Mouse (Mus musculus): ENCODE measurements around the gene C2cd3. TPM values are rescaled to one million over a fixed set of nuclear protein-coding genes. Genes with fewer than 3 reads are reported as not detected.

Gene C2cd3
- polyA plus RNA-seq, 1 experiment from 2014 or later, result 13.1 TPM

- H3K4me1 ChIP-seq, result no peaks in the 10 kb centered on the region
- 79% methylated on average over 4 of the region's 4 CpGs for WGBS
- H3K36me3 ChIP-seq, result peaks cover 91% of the 10 kb centered on the region
- no peak for ATAC-seq (ENCODE audit: extremely low read depth, insufficient number of reproducible peaks, low FRiP score, low TSS enrichment)
- H3K9me3 ChIP-seq, result no peaks in the 10 kb centered on the region
- H3K9ac ChIP-seq, result no peak overlapping the region
- no peak overlapping the region for H3K27ac ChIP-seq (replicated peaks)
- H3K27me3 ChIP-seq (replicated peaks), result no peaks in the 10 kb centered on the region
- H3K4me3 ChIP-seq, result no peak overlapping the region
- no peak overlapping the region for H3K4me2 ChIP-seq
These were observed 36.7 kb downstream of the C2cd3 start for GRCm38 (mm10) chr7:100408684-100409083.

GRCm38 (mm10) chr7:100425795-100426194 lies 53.8 kb downstream of the C2cd3 start:
- no peak for ATAC-seq (ENCODE audit: extremely low read depth, insufficient number of reproducible peaks, low FRiP score, low TSS enrichment)
- Histone ChIP-seq H3K36me3 (peaks cover 81% of the 10 kb centered on the region), H3K9me3 (no peaks in the 10 kb centered on the region)

DNA sequence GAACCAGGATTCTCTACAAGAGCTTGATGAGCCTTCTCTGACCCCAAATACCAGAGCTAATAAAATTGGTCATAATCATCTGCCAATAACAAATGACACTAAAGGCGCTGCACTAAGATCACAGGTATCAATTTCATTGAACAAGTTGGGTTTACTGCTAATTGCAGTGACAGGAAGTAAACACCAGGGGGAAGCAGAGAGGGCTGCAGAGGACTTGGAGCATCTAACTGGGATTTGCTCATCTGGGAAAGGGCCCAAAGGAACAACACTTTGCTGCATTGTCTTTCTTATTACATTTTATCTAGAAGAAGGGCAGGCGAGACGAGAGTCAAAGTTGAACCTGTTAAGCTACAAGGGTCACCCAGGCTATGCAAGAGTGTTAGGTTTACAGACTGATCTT lies 57.1 kb downstream of the C2cd3 start:
- H3K27me3 ChIP-seq (replicated peaks), result no peaks in the 10 kb centered on the region
- no peaks in the 10 kb centered on the region for H3K9me3 ChIP-seq
- peaks cover 21% of the 10 kb centered on the region for H3K4me1 ChIP-seq
- no peak overlapping the region for H3K4me3 ChIP-seq
- no peak for ATAC-seq (ENCODE audit: extremely low read depth, insufficient number of reproducible peaks, low FRiP score, low TSS enrichment)
- H3K4me2 ChIP-seq, result no peak overlapping the region
- H3K36me3 ChIP-seq, result peaks cover 86% of the 10 kb centered on the region
- no peak overlapping the region for H3K9ac ChIP-seq
- no peak overlapping the region for H3K27ac ChIP-seq (replicated peaks)
- WGBS, result 36% methylated on average over 3 of the region's 3 CpGs

More at GRCm38 (mm10) chr7:100425795-100426194, 53.8 kb downstream of the C2cd3 start:
- no peak overlapping the region for H3K4me3 ChIP-seq
- H3K4me1 ChIP-seq, result peaks cover 8% of the 10 kb centered on the region; the same call in 1 of the 2 replicates
- no peak overlapping the region for H3K9ac ChIP-seq
- no peaks in the 10 kb centered on the region for H3K27me3 ChIP-seq (replicated peaks)
- no peak overlapping the region for H3K4me2 ChIP-seq
- 86% methylated on average over 3 of the region's 3 CpGs for WGBS
- H3K27ac ChIP-seq (replicated peaks), result no peak overlapping the region

GRCm38 (mm10) chr7:100429911-100430310 lies 57.9 kb downstream of the C2cd3 start:
- H3K9ac ChIP-seq, result no peak overlapping the region
- H3K4me2 ChIP-seq, result no peak overlapping the region
- 85% methylated on average over 11 of the region's 11 CpGs for WGBS
- H3K27ac ChIP-seq (replicated peaks), result peak overlapping the region; percentile 62
- ATAC-seq (ENCODE audit: extremely low read depth, insufficient number of reproducible peaks, low FRiP score, low TSS enrichment), result no peak
- no peaks in the 10 kb centered on the region for H3K27me3 ChIP-seq (replicated peaks)
- H3K36me3 ChIP-seq, result peaks cover 80% of the 10 kb centered on the region
- peaks cover 21% of the 10 kb centered on the region for H3K4me1 ChIP-seq
- no peak overlapping the region for H3K4me3 ChIP-seq
- H3K9me3 ChIP-seq, result no peaks in the 10 kb centered on the region

DNA sequence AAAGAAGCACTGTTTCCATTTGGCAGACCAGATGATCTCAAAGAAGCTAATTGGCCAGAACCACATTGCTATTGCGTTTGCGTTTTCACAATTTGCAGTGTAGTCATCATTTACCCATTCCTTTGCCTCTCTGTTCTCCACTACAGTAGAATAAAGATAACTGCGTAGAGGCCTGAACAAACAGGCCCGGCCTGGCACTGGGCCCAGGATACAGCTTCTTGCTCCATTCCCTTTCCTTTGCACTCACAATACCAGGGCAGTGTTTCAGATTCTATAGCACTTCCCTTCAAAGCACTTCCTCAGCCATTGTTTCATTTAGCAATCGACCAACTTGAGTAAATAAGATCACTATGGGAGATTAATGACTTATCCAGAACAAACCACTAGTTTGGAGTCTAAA lies 59.1 kb downstream of the C2cd3 start:
- peak overlapping the region; percentile 62 for H3K27ac ChIP-seq (replicated peaks)
- no peaks in the 10 kb centered on the region for H3K9me3 ChIP-seq
- no peak overlapping the region for H3K9ac ChIP-seq
- 62% methylated on average over 5 of the region's 5 CpGs for WGBS
- H3K27me3 ChIP-seq (replicated peaks), result no peaks in the 10 kb centered on the region
- H3K4me2 ChIP-seq, result no peak overlapping the region
- peaks cover 27% of the 10 kb centered on the region for H3K4me1 ChIP-seq
- peaks cover 78% of the 10 kb centered on the region for H3K36me3 ChIP-seq
- no peak overlapping the region for H3K4me3 ChIP-seq
- ATAC-seq (ENCODE audit: extremely low read depth, insufficient number of reproducible peaks, low FRiP score, low TSS enrichment), result peak; percentile 70

GRCm38 (mm10) chr7:100433295-100433694 lies 61.3 kb downstream of the C2cd3 start:
- Histone ChIP-seq H3K36me3 (peaks cover 81% of the 10 kb centered on the region), H3K27ac (replicated peaks) (no peak overlapping the region), H3K4me3 (no peak overlapping the region), H3K9ac (no peak overlapping the region), H3K4me2 (no peak overlapping the region), H3K27me3 (replicated peaks) (no peaks in the 10 kb centered on the region), H3K9me3 (no peaks in the 10 kb centered on the region), H3K4me1 (peaks cover 27% of the 10 kb centered on the region)
- ATAC-seq (ENCODE audit: extremely low read depth, insufficient number of reproducible peaks, low FRiP score, low TSS enrichment), result no peak
- WGBS, result 84% methylated on average over 6 of the region's 6 CpGs

DNA sequence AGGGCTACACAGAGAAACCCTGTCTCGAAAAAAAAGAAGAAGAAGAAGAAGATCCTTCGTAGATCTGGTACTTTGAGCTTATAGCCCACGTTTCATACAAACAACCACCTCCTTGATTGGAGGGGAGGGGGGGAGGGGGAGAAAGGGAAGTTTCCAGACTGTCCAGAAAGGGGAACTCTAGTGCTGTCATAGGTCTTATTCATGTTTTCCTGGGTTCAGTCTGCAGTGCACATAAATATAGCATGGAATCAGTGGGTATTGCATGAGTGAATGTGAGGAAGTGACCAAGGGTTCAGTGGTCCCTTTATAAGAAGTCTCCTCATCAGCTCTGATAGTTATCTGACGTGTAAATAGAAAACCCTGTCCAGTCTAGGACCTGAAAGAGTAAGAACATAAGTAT lies 71.7 kb downstream of the C2cd3 start:
- H3K9ac ChIP-seq, result no peak overlapping the region
- H3K9me3 ChIP-seq, result no peaks in the 10 kb centered on the region
- H3K4me3 ChIP-seq, result no peak overlapping the region
- no peak overlapping the region for H3K4me2 ChIP-seq
- 92% methylated on average over 4 of the region's 4 CpGs for WGBS
- no peak for ATAC-seq (ENCODE audit: extremely low read depth, insufficient number of reproducible peaks, low FRiP score, low TSS enrichment)
- no peak overlapping the region for H3K27ac ChIP-seq (replicated peaks)
- peaks cover 83% of the 10 kb centered on the region for H3K36me3 ChIP-seq
- no peaks in the 10 kb centered on the region for H3K4me1 ChIP-seq
- no peaks in the 10 kb centered on the region for H3K27me3 ChIP-seq (replicated peaks)

DNA sequence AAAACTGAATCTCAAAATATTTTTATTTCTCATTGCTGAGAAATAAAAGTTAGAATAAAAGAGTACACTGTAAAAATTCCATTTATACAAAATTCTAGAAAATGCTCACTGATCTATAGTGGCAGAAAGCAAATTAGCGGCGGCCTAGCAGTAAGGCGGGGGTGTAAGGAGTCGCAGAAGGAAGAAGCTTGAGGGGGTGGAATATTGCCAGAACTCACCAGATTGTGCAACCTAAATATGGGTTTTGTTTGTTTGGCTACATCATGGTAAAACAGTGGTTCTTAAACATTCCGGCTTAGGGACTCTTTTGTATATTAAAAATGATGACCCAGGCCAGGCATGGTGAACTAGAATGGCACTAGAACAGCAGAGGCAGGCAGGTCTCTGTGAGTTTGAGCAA lies 74.2 kb downstream of the C2cd3 start:
- Histone ChIP-seq H3K4me1 (no peaks in the 10 kb centered on the region), H3K27ac (replicated peaks) (no peak overlapping the region), H3K4me3 (no peak overlapping the region), H3K9ac (no peak overlapping the region), H3K36me3 (peaks cover 87% of the 10 kb centered on the region), H3K4me2 (no peak overlapping the region), H3K9me3 (no peaks in the 10 kb centered on the region), H3K27me3 (replicated peaks) (no peaks in the 10 kb centered on the region)
- ATAC-seq (ENCODE audit: extremely low read depth, insufficient number of reproducible peaks, low FRiP score, low TSS enrichment), result no peak
- WGBS, result 96% methylated on average over 5 of the region's 5 CpGs

- no peaks in the 10 kb centered on the region for H3K4me1 ChIP-seq
- no peak for ATAC-seq (ENCODE audit: extremely low read depth, insufficient number of reproducible peaks, low FRiP score, low TSS enrichment)
- peaks cover 89% of the 10 kb centered on the region for H3K36me3 ChIP-seq
- H3K27ac ChIP-seq (replicated peaks), result no peak overlapping the region
- H3K9me3 ChIP-seq, result no peaks in the 10 kb centered on the region
- H3K27me3 ChIP-seq (replicated peaks), result no peaks in the 10 kb centered on the region
- H3K4me2 ChIP-seq, result no peak overlapping the region
- H3K9ac ChIP-seq, result no peak overlapping the region
- H3K4me3 ChIP-seq, result no peak overlapping the region
- 85% methylated on average over 12 of the region's 12 CpGs for WGBS
These were observed 76.5 kb downstream of the C2cd3 start for GRCm38 (mm10) chr7:100448530-100448929.

DNA sequence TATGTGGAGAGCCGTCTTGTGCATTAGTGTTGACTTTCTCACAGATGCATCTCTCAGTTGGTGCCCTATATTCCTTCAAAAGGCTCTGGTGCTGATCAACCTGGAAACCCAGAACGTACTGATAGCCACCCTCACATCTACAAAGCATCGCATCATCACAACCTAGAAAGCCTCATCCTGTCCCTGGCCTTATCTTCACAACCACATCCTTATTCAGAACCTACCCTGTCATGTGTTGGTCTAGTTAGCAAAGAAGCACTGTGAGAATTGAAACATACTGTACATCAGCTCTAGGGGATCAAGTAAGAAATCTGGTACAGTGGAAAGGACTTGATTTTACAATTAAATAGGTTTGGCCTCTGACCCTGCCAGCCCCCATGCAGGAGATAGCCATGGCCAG lies 77.0 kb downstream of the C2cd3 start:
- 68% methylated on average over 3 of the region's 3 CpGs for WGBS
- Histone ChIP-seq H3K4me3 (no peak overlapping the region), H3K9me3 (no peaks in the 10 kb centered on the region), H3K27ac (replicated peaks) (no peak overlapping the region), H3K4me1 (no peaks in the 10 kb centered on the region), H3K9ac (no peak overlapping the region), H3K4me2 (no peak overlapping the region), H3K36me3 (peaks cover 89% of the 10 kb centered on the region), H3K27me3 (replicated peaks) (no peaks in the 10 kb centered on the region)
- no peak for ATAC-seq (ENCODE audit: extremely low read depth, insufficient number of reproducible peaks, low FRiP score, low TSS enrichment)

- peak overlapping the region; percentile 63 for H3K27ac ChIP-seq (replicated peaks)
These were observed 86.1 kb downstream of the C2cd3 start for GRCm38 (mm10) chr7:100458153-100458552.

DNA sequence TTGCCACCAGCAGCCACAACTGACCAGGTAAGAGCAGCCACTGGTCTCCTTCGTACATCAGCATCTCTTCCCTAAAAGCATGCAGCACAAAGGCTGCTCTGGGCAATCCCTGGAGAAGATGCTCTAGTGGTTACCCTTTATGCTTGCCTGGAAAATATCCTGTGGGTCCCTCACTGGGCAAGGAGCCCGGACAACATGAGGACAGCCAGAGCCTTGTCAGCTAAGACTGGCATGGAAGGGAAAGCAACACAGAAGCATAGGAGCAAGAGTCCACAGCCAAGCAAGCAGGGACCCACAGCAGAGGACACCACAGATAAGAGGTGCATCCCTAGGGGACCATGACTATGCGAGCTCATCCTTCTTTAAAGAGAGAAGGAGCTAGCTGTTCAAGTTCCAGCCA lies 87.8 kb downstream of the C2cd3 start:
- peaks cover 55% of the 10 kb centered on the region for H3K36me3 ChIP-seq
- no peak overlapping the region for H3K4me2 ChIP-seq
- WGBS, result 87% methylated on average over 3 of the region's 3 CpGs
- no peak overlapping the region for H3K4me3 ChIP-seq
- H3K9ac ChIP-seq, result no peak overlapping the region
- H3K9me3 ChIP-seq, result no peaks in the 10 kb centered on the region
- no peaks in the 10 kb centered on the region for H3K27me3 ChIP-seq (replicated peaks)
- ATAC-seq (ENCODE audit: extremely low read depth, insufficient number of reproducible peaks, low FRiP score, low TSS enrichment), result no peak
- no peak overlapping the region for H3K27ac ChIP-seq (replicated peaks)
- H3K4me1 ChIP-seq, result peaks cover 40% of the 10 kb centered on the region

More at GRCm38 (mm10) chr7:100458153-100458552, 86.1 kb downstream of the C2cd3 start:
- no peak overlapping the region for H3K9ac ChIP-seq
- no peaks in the 10 kb centered on the region for H3K9me3 ChIP-seq
- peaks cover 25% of the 10 kb centered on the region for H3K4me1 ChIP-seq
- H3K4me3 ChIP-seq, result no peak overlapping the region
- no peaks in the 10 kb centered on the region for H3K27me3 ChIP-seq (replicated peaks)
- 44% methylated on average over 1 of the region's 1 CpGs for WGBS
- peaks cover 73% of the 10 kb centered on the region for H3K36me3 ChIP-seq
- ATAC-seq (ENCODE audit: extremely low read depth, insufficient number of reproducible peaks, low FRiP score, low TSS enrichment), result peak; percentile 71; the same call in 1 of the 2 replicates
- H3K4me2 ChIP-seq, result no peak overlapping the region

All from heart, embryonic 13.5 days (tissue).